Mouse (Mus musculus): ENCODE results near the gene Fggy.

Fggy gene

DNA sequence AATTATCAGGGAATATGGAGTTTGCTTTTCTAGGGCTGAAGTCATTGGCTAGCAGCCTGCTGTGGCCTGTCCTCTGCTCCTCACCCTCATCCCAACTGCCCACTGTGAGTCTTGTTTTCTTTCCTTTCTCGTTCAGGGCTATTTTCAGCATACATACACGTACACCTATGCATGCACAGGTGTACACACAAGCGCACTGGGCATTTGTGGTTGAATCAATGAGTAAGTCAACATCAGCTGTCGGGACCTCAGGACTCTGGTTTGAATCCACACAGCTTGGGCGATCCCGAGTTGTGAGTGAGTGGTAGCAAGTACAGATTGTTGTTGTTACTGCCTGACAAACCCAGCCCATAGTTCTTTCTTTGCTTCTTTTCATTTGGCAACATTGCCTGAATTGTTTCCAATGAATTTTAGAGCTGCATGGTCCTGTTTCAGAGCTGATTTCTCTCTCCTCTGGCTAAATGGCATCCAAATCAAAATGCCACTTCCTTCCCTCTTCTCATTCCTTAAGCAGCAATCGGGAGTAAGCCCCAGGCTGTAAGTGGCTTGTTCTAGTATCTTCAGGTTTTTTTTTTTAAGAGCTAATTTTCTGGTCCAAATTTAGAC lies 109.1 kb downstream of the Fggy start:
- CTCF ChIA-PET: no interaction called here

DNA sequence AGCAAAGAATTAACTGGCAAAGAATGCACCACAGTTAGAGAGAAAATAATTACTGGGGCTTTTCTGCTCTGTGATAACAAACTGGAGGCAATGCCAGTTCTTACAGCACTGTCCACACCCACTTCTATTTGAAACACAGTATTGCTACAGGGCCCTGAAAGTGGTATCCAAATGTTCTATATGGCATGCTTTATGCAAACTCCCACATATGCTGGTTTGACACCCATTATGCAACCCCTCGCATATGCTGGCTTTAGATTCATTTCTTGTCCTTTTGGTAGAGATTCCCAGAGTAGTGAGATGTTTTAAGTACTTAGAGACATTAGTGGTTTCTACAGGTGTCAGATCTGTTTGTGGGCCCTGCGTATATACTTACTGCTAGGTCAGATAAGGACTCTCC lies 109.6 kb downstream of the Fggy start:
- CTCF ChIA-PET: no interaction called here

DNA sequence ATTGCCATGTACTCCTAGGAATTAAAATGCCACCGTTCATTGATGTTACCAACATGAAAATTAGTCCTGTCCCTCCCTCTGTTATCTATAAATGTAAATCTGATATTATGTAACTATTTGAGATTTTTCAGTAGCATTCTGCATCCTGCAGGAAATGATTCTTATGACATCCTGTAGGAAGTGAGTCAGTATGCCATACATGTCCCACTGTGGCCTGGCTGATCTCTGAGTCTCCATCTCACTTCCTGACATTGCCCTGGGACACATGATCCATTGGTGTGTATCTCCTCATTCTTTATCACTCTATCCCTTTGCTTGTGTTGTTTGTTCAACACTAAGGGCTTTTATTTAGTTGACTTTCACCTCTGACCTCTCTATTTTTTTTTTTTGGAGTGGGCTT lies 110.3 kb downstream of the Fggy start:
- CTCF ChIA-PET: no interaction called here

DNA sequence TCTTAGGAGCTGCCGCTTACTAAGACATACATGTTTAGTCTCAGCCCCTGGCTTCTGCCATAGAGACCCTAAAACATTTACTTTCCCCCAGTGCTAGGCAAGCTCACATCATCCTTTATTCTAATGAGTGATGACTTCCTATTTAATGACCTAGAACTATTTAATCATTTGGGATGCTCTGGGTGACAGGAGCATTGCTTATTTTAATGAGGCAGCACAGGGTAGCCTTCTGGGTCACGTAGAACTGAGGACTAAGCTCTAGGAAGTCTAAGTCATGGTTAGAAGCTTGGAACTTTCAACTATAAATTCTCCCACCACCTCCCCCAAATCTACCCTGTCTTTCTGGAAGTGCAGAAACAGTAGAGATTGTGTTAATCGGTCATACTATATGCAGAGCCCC lies 111.2 kb downstream of the Fggy start:
- CTCF ChIA-PET: no interaction called here

DNA sequence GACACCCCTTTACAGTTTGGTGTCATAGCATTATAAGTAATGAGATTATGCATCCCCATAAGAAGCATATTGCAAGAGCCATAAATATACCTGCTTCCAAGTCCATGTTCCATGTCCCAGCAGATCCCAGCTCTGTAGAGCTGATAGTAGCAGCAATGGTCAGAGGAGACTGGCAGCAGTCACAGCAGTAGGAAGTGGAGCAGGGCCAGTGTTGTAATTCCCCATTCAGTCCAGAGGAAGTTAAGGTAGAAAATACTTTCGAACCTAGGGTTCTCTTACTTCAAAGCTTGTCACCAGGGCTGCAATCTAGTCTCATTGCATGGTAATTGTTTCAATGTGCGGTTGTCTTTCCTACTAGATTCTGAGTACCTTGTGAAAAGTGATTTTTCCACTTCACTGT lies 112.0 kb downstream of the Fggy start:
- CTCF ChIA-PET: no interaction called here

DNA sequence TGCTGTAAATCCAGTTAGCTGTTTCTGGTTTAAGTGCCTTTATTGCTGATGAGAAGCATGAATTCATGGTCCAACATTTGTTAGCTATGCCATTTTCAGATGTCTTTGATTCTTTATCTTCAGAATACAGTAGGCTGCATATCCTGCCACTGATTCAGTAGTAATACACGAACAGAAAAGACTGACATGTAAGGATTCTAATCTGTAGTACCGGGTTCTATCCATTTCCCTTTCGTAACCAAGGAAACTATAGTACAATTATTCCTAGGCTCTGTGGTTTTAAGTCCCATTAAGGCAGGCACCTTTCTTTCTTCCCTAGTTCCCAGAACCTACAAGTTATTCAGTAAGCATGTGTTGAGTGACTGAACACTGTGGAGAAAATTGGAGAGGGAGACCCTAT lies 113.3 kb downstream of the Fggy start:
- CTCF ChIA-PET: no interaction called here

DNA sequence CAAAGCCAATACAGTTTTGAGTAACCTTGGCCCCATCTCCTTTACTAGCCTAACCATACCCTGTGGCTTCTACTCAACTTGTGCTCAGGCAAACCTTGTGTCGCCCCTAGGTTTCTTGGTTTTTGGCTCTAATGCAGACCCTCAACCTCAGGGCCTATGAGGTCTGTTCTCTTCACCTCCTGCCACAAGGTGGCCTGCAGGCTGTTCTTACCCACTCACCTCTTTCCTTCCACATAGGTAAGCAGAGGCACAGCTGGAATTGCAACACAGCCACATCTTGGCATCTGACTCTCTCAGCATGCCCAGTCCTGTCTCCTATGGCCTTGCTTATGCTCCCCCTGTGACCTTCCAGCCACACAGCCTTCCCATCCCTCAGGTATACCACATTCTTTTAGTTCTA lies 114.7 kb downstream of the Fggy start:
- CTCF ChIA-PET: no interaction called here

DNA sequence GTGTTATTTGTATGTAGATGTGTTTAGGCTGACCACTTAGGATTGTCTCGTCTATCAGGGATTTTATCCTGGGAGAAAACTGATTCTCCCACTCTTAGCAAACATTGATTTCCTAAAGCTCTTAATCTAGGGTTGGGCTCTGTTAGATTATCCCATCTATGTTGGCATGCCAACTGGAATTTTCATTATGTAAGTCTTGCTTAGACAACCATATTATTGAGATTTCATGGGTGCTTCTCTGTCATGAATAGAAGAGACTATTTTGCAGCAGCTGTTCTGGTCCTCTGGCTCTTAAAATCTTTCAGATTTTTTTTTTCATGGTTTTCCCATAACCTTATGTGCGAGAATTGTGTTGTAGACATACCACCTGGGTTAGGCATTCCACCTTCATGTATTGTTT lies 119.1 kb downstream of the Fggy start:
- CTCF ChIA-PET: no interaction called here

DNA sequence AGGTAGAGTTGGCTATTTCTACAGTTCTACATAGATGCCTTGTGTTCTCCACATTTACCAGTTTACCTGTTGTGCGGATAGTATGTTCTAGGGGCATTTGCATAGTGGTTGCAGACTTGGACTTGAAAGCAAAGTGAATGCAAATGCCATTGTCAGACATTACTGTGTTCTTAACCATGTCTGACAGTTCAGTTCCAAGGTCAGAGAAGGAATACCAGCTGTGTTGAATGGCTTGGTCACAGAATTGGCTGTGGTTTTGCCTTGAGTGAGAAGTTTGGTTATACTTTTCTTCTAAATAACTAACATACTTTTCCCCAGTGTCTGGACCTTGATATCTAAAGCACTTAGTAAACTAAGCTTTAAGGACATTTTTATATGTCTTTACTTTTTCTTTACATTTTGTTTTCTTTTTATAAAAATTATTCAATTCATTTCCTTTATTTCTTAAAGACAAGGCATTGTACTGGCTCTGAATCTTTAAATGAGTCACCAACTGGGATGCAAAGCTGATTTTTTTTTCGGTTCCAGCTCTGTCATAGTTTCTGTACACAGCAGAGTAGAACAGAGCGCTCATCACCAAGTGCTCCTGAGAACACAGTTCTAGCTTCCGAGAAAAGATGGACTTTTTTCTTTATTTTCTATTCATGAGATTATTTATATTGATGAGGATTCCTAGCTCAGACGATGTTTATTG lies 123.6 kb downstream of the Fggy start:
- CTCF ChIA-PET: interaction anchor here (0.7 kb wide), 1 partner anchor 322 kb away, joined by 4 read pairs; no protein-coding TSS in a partner anchor

DNA sequence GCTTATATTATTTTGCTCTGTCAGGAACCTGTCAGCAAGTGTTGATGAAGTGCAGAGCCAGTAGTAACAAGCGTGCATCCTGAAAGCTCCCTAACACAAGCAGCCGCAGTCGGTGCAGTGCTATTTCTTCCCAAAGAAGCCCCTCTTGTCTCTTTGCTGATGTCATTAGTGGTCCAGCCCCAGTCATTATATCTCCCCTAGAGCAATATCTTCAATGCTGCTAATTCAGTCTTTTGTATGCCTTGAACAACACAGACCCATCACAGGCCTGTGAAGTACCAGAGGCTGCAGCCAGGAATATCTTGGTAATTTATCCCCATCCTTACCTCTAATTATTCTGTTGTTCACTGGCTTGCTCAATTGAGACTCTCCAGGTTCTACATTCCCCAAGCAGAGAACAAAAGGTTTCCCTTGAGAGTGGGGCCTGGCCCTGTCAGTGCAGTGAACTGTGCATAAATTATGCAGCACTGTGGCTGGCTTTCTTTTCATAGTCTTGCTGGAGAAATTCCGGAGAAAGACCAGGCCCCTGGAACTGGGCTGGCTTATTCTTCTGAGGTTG lies 127.3 kb downstream of the Fggy start:
- CTCF ChIA-PET: no interaction called here

DNA sequence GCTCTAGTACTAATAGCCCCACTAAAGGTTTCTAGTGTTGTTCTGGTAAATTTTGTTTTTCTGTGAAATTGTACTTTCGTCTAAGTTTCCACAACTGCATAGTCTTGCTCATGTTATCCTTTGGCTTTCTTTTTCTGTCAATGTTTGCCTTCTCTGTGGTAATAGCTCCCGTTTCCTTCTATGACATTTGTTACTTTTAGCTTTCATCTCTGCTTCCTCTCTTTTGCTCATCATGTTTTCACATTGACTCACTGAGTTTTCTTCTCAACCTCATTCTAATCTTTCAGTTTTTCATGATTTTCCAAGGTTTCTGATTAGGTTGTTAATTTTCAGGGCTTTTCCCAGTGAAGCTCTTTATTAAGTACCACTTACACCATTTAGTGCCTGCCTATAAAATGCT lies 129.5 kb downstream of the Fggy start:
- CTCF ChIA-PET: no interaction called here

DNA sequence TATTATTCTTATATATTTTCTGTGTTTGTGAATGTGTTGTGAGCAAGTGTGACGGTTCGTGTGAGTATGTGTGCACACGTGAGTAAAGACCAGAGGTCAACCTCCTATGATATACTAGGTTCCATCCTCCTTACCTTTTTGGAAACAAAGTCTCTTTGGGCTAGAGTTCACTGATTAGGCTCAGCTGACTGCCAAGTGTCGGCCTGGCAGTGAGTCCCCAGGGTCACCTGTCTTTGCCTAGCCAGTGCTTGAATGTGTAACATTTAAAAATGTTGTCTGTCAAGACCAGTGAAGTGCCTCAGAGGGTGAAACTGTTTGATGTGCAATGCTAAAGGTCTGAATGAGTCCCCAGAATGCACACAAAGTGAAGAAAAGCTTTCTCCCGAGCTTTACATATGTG lies 130.0 kb downstream of the Fggy start:
- CTCF ChIA-PET: no interaction called here

DNA sequence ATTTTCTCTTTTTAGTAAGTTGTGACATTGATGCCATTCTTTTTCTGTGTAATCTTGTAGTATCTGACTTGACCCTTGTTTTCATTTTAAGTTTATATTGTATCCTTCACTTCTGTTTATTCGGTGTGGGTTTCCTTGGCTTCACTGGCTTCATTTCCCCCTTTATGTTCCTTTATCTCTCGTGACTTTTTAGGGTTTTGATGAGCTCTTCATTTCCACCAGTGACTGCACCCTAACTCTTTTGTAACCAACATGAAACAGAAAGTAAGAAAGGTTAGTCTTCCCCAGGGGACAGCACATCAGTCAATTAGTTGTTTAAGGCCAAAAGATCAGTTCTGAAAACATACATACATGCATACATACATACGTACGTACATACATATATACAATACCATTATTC lies 130.9 kb downstream of the Fggy start:
- CTCF ChIA-PET: no interaction called here

DNA sequence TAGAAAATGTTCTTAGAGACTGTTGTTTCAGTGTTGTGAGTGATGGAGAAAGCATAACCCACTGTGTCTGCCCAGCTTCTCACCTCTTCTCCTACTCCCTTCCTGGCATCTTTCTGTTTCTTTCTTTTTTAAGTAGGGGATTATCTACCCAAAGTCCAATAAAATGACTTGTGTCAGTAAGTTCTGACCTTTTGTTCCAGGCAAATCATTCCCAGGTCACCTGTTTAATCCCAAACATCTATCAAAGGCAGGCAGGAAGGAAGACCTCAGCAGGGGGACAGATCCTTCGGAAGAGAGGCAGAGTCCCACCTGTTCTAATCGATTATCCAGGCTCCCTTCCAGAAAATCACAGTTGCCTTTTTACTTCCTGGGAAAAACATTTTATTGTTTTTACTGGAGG lies 143.1 kb downstream of the Fggy start:
- CTCF ChIA-PET: no interaction called here

DNA sequence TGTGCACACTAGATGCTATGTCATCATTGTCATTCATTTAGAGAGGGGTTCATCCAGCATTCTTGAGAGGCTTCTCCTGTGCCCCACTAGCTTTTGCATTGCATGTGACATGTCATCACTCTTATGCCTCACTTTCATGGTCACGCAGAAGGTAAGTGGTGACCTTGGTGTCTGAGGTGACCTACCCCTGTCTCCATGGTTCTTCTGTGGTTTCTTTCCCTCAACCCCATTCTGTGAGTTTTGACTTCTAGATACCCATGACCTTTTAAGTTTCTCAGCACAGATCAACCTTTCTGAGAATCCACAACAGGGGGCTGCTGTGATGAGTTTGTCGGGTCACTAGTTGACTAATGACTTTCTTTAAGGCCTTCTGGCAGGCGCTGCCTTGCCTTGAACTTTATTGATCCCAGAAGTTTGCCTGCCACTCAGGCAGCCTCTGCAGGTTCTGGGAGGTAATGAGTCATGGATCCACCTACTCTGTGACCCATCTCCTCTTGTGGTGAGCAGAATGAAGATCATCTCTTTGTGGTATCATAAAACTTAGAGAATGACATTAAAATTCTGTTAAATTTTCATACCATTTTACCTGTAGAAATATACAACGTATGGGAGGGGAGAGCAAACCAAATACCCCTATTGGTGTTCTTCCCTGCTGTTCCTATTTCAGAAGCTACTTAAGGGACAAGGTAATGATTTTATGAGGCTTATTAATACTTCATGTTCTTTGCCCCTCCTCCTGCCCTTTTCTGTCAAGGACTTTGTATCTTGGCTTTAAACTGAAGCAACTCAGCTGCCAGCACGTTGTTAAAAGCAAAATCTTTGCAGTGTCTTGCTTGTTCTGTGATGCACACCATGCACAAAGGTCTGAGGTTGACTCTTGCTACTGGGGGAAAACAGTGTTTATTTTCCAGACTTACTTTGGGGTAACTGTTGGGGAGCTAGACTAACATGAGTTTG lies 150.9 kb downstream of the Fggy start:
- CTCF ChIA-PET: no interaction called here

DNA sequence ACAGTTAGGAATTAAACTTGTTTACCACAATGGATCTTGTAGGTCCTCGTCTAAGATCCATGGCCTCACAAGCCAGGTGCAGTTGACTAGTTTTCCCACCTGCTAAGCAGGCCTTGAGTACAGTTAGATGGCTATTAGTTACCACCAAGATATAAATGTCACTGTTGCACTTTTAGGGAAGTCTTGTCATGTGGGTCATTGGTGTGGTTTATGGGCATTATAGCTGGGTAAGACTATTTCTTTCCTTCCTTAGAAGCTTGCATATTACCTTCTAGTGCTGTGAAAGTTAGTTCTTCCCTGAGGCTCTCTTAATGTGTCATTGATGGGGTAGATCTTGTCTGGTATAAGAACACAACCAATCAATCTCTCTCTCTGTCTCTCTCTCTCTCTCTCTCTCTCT lies 152.4 kb downstream of the Fggy start:
- CTCF ChIA-PET: no interaction called here

DNA sequence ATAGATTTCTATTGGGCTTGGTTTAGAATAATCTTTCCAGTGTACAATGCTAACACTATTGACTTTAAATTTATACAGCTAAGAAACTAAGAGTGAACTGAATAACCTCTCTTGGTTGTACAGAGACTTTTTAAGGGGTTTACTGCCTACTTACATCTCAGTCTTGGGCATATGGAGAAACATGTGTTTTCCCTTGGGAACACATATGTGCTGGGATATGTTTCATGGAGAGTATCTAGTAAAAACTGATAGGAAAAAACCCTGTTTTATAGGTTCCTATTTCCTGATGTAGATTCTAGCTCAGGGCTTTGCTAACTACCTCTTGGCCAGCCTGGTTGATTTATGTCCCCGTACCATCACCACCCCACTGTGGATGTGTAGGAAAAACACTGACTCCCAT lies 155.5 kb downstream of the Fggy start:
- CTCF ChIA-PET: interaction anchor here (0.6 kb wide), 1 partner anchor 18 kb away, joined by 12 read pairs; no protein-coding TSS in a partner anchor

DNA sequence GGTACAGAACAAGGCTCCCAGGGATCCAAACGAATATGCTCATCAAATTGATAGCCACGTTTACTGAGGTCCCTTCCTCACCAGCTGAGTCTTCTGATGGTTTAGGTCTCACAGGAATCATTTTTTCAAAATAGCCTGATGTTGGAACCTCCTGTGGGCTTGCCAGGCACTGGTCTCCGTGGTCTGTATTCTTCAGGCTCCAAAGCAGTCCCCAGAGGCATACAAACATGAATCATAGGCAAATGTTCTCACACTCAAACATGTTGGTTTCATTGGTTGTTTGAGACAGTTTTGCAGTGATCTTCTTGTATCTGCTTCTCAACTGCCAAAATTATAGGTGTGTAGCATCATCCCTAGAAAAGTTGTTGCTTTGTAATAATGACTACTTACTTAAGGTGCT lies 156.0 kb downstream of the Fggy start:
- CTCF ChIA-PET: no interaction called here

DNA sequence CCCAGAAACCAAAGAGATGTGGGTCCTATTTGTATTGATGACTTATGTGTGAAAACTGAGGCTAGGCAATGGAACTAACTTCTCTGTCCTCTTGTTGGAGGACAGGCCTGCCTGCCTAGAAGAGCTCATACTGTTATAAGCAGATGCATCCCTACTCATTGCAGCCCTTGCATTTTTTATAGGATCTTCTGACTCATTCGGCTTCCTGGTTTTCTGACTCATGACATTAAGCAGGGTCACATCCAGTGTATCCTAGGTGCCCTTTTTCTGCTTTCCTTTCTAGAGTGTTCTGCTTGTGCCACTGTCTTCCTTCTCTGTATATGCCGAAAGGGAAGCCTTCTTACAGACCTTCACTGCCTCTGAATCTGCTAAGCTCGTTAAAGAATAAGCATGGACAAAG lies 158.8 kb downstream of the Fggy start:
- CTCF ChIA-PET: no interaction called here

DNA sequence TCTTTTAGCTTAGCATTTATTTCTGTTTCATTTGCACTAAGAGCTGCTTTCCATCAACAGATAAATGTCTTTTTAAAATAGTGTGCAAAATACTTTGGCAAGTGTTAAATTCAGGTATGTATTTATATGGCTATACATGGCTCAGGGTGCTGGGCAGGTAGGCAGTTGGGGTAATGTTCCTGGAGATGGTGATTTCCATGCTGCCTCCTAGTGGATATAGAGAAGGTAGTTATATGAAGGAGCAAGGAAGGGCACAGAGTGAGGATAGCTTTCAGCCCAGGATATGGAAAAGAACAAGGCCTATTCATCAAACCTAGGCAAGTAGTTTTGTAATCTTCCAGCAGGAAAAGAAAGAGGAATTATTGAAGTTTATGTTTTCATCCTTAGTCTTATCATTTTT lies 166.3 kb downstream of the Fggy start:
- CTCF ChIA-PET: no interaction called here

DNA sequence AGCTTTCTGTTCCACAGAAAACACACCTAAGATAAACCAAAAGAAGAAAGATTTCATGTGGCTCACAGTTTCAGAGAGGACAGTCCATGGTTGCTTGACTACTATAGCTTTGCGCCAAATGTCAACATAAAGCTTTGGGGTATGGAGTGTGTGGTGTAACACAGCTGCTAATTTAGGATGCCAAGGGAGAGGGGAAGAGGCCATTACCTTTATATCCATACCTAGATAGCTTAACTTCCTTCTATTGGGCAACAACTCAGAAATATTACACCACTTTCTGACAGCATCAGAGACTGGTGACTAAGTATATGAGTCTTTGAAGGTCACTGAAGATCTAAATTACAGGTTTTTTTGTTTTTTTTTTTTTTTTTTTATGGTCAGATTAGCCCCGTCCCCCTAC lies 169.1 kb downstream of the Fggy start:
- CTCF ChIA-PET: no interaction called here

DNA sequence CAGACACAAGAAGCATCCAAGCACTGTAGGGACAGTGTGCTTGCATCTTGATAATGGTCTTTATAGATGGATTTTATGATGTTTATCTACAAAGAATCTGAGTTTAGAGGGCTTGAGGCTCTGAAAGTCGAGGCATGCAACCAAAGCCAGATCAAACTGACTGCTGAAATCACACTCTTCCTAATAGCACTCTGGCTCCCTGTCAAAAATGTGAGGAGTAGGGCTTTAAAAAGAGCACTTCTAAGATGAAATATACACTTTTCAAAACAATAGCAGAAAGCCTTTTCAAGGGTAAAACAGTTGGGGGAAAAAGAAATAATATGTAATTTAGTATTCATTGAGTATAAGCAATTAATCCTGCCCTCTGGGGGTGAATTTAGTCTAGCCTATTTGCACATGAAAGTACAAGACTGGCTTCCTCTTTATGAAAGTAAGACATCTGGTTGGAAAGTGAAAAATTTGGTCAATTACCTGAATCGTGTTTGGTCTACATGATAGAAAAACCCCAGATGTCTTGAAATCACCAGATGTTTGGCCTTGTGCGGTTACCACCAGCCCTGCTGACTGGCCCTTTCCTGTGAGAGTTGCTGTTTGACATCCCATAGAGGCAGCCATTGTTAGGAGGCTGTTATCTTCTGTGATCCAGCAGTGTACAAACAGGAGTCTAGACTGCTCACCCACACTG lies 172.0 kb downstream of the Fggy start:
- CTCF ChIA-PET: no interaction called here

Data from spleen, embryonic (tissue).